Mouse (Mus musculus) T-cell, adult 66 days (primary cell): ENCODE data around the gene Wasf3. TPM values are rescaled to one million over a fixed set of nuclear protein-coding genes. Genes with fewer than 3 reads are reported as not detected.

Source experiments
- total RNA-seq, 2 experiments: library from RNA; stranded (reverse); gene quantifications; 3 replicates in 1 of 2; 4 replicates in 1 of 2; pipeline ENCODE4 v1.2.4; 2023

Wasf3 gene
- not detected for total RNA-seq

GRCm38 (mm10) chr5:146384935-146385591 lies at the start of gene Wasf3:
Wasf3 (plus strand) TSS chr5:146384985.

GRCm38 (mm10) chr5:146481665-146482064 lies 96.9 kb downstream of the Wasf3 start, which contains the start of gene Gm6408:
Gm6408 (plus strand) TSS chr5:146481965.

GRCm38 (mm10) chr5:146491063-146491462 lies 106.3 kb downstream of the Wasf3 start, which contains the start of gene Gm6370:
Gm6370 (plus strand) TSS chr5:146491363.

GRCm38 (mm10) chr5:146502099-146502498 lies 117.3 kb downstream of the Wasf3 start, which contains the start of gene 4930449I24Rik:
4930449I24Rik (plus strand) TSS chr5:146502399.

GRCm38 (mm10) chr5:146513823-146514222 lies 129.0 kb downstream of the Wasf3 start, which contains the start of gene Gm3402:
Gm3402 (plus strand) TSS chr5:146514123.

Other genes starting within 250 kb of the Wasf3 start
- not detected for gene Gm5565, start 224.4 kb upstream of the Wasf3 start, total RNA-seq
- gene Gm6309, start 214.3 kb upstream of the Wasf3 start, total RNA-seq, result not detected
- gene 1700001J03Rik, start 199.7 kb upstream of the Wasf3 start, total RNA-seq, result 1 to 10 TPM; 2.3 to 3.4 TPM
- gene Rnf6, start 163.4 kb upstream of the Wasf3 start, total RNA-seq, result 10 to 100 TPM; 51.2 to 61.0 TPM
- gene Cdk8, start 153.8 kb upstream of the Wasf3 start, total RNA-seq, result 10 to 100 TPM; 66.4 to 68.3 TPM
- not detected for gene Gm6408, start 97.0 kb downstream of the Wasf3 start, total RNA-seq
- not detected for gene Gm6370, start 106.4 kb downstream of the Wasf3 start, total RNA-seq
- not detected for gene 4930449I24Rik, start 117.4 kb downstream of the Wasf3 start, total RNA-seq
- not detected for gene Gm3402, start 129.1 kb downstream of the Wasf3 start, total RNA-seq
- not detected for gene Gm3404, start 140.8 kb downstream of the Wasf3 start, total RNA-seq
- not detected for gene Gm3409, start 152.7 kb downstream of the Wasf3 start, total RNA-seq
- gene Gm3415, start 171.2 kb downstream of the Wasf3 start, total RNA-seq, result not detected
- gene Gpr12, start 200.3 kb downstream of the Wasf3 start, total RNA-seq, result not detected